Mouse (Mus musculus) MEL (cell line): ENCODE results near the gene Traip. TPM values are rescaled to one million over a fixed set of nuclear protein-coding genes. Genes with fewer than 3 reads are reported as not detected.

Experiments
- DNase-seq: peaks from one replicate; pipeline ENCODE4 v3.0.0; 2011; ENCODE audit warnings: low read depth, low spot score
- H3K27ac ChIP-seq: 2 replicates; pipeline ENCODE4 v1.5.1; 2012; ENCODE audit warnings: low read depth, mild to moderate bottlenecking, control low read depth, low read length, moderate library complexity; ENCODE audit not compliant: control insufficient read depth
- H3K27me3 ChIP-seq, 2 experiments: fragments of 150-350 bp in 1 of 2; sonication (generic) in 1 of 2; 2 replicates each; pipeline ENCODE4 v1.6.1; 2012; ENCODE audit warnings: low read length in 2 of 2, mild to moderate bottlenecking in 2 of 2, improper control_type of control experiment in 1 of 2, moderate library complexity in 1 of 2; ENCODE audit not compliant: insufficient read depth in 2 of 2, control insufficient read depth in 1 of 2
- H3K36me3 ChIP-seq, 2 experiments: 2 replicates each; pipeline ENCODE4 v1.6.1; 2012 to 2014; ENCODE audit warnings: low read length in 2 of 2, improper control_type of control experiment in 1 of 2, inconsistent platforms in 1 of 2, mild to moderate bottlenecking in 1 of 2; ENCODE audit not compliant: insufficient read depth in 2 of 2, control insufficient read depth in 1 of 2
- H3K4me1 ChIP-seq, 2 experiments: fragments of 150-350 bp in 1 of 2; sonication (generic) in 1 of 2; 2 replicates each; pipeline ENCODE4 v1.6.1; 2012; ENCODE audit warnings: low read length in 2 of 2, improper control_type of control experiment in 1 of 2, mild to moderate bottlenecking in 1 of 2; ENCODE audit not compliant: insufficient read depth in 2 of 2, control insufficient read depth in 1 of 2
- H3K4me3 ChIP-seq, 2 experiments: fragments of 150-350 bp in 1 of 2; sonication (generic) in 1 of 2; 2 replicates each; pipeline ENCODE4 v1.5.1; 2012; ENCODE audit warnings: low read depth in 2 of 2, low read length in 2 of 2, mild to moderate bottlenecking in 2 of 2, moderate library complexity in 2 of 2, control low read depth in 1 of 2, improper control_type of control experiment in 1 of 2; ENCODE audit not compliant: control insufficient read depth in 1 of 2, insufficient read depth in 1 of 2
- H3K79me2 ChIP-seq: 2 replicates; pipeline ENCODE4 v1.6.1; 2012; ENCODE audit warnings: mild to moderate bottlenecking, low read length, moderate library complexity; ENCODE audit not compliant: control insufficient read depth, poor library complexity, insufficient read depth
- H3K9ac ChIP-seq: 2 replicates; pipeline ENCODE4 v1.6.1; 2012; ENCODE audit warnings: low read depth, mild to moderate bottlenecking, control low read depth, low read length, moderate library complexity; ENCODE audit not compliant: control insufficient read depth, poor library complexity, severe bottlenecking
- H3K9me3 ChIP-seq: fragments of 150-350 bp; sonication (generic); replicated peaks from 2 replicates; pipeline ENCODE4 v1.6.1; 2012; ENCODE audit warnings: mild to moderate bottlenecking, low read length, improper control_type of control experiment, moderate library complexity; ENCODE audit not compliant: insufficient read depth
- CHD2 ChIP-seq: IDR thresholded peaks from 2 replicates; pipeline ENCODE4 v1.6.1; 2011; ENCODE audit warnings: low read length, improper control_type of control experiment
- CTCF ChIP-seq, 3 experiments: IDR thresholded peaks in 2 of 3; conservative IDR thresholded peaks in 1 of 3; 2 replicates each; pipeline ENCODE4 v1.5.1; 2011 to 2012; ENCODE audit warnings: low read length in 3 of 3, low read depth in 2 of 3, mild to moderate bottlenecking in 2 of 3, improper control_type of control experiment in 1 of 3, inconsistent platforms in 1 of 3, mixed read lengths in 1 of 3, moderate library complexity in 1 of 3; ENCODE audit not compliant: control insufficient read depth in 1 of 3, insufficient read depth in 1 of 3, poor library complexity in 1 of 3, severe bottlenecking in 1 of 3
- POLR2A ChIP-seq, 2 experiments: IDR thresholded peaks; 2 replicates each; pipeline ENCODE4 v1.6.1; 2011 to 2012; ENCODE audit warnings: low read length in 2 of 2, mild to moderate bottlenecking in 2 of 2, control low read depth in 1 of 2, improper control_type of control experiment in 1 of 2, low read depth in 1 of 2, moderate library complexity in 1 of 2; ENCODE audit not compliant: control insufficient read depth in 1 of 2, insufficient read depth in 1 of 2, poor library complexity in 1 of 2
- POLR2AphosphoS2 ChIP-seq: IDR thresholded peaks from 2 replicates; pipeline ENCODE4 v1.6.1; 2011; ENCODE audit warnings: low read length, improper control_type of control experiment
- RAD21 ChIP-seq: IDR thresholded peaks from 2 replicates; pipeline ENCODE4 v1.6.1; 2011; ENCODE audit warnings: mild to moderate bottlenecking, low read depth, low read length, improper control_type of control experiment
- SIN3A ChIP-seq: IDR thresholded peaks from 2 replicates; pipeline ENCODE4 v1.6.1; 2012; ENCODE audit warnings: low read length, improper control_type of control experiment, inconsistent platforms
- SMC3 ChIP-seq: IDR thresholded peaks from 2 replicates; pipeline ENCODE4 v1.6.1; 2011; ENCODE audit warnings: low read depth, low read length, improper control_type of control experiment
- UBTF ChIP-seq: IDR thresholded peaks from 2 replicates; pipeline ENCODE4 v1.6.1; 2012; ENCODE audit warnings: low read depth, mild to moderate bottlenecking, inconsistent platforms, low read length, improper control_type of control experiment, moderate library complexity, borderline replicate concordance; ENCODE audit not compliant: insufficient read depth
- USF1 ChIP-seq: IDR thresholded peaks from 2 replicates; pipeline ENCODE4 v1.6.1; 2014; ENCODE audit warnings: low read depth, mild to moderate bottlenecking, inconsistent platforms, low read length, improper control_type of control experiment, moderate library complexity
- ZC3H11A ChIP-seq: IDR thresholded peaks from 2 replicates; pipeline ENCODE4 v1.6.1; 2012; ENCODE audit warnings: low read depth, mild to moderate bottlenecking, inconsistent platforms, low read length, improper control_type of control experiment
- ZMIZ1 ChIP-seq: IDR thresholded peaks from 2 replicates; pipeline ENCODE4 v1.6.1; 2012; ENCODE audit warnings: low read depth, mild to moderate bottlenecking, inconsistent platforms, low read length, improper control_type of control experiment, moderate library complexity
- polyA plus RNA-seq, 2 experiments: library from polyadenylated mRNA; stranded (reverse) in 1 of 2; unstranded in 1 of 2; fragments of >175 nt in 1 of 2; fragments of >200 nt in 1 of 2; gene quantifications; 2 replicates each; pipeline versions ENCODE4 v1.2.1 to v1.2.4; 2012; ENCODE audit warnings: low replicate concordance in 2 of 2, low read depth in 1 of 2; ENCODE audit not compliant: insufficient read length in 2 of 2, insufficient read depth in 1 of 2, missing spikeins in 1 of 2
- total RNA-seq: library from RNA; depleted of rRNA; stranded (reverse); fragments of 300-350 nt; gene quantifications from 2 replicates; pipeline ENCODE4 v1.2.3, GENCODE M21; 2012

The Traip gene
- total and polyA plus RNA-seq, 3 experiments, result 43.6 to 65.2 TPM; not detected in 1

DNA sequence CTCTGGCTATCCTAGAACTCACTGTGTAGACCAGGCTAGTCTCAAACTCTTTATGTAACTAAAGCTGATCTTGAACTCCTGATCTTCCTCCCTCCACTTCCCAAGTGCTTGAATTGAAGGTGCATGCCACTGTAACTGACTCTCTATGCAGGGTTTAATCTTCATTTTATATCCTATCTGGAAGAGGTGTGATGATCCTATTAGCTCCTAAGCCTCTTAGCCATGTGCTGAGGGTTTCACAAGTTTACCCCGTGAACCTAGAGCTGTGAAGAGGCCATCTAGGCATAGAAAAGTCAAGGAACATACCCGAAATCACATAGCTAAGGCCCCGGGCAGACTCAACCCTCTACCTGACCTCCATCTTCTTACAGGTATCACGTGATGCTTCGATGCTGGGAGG, 30.5 kb upstream of the Traip start:
- no peaks in the 10 kb centered on the region for H3K9me3 ChIP-seq
- peaks cover 14% of the 10 kb centered on the region for H3K79me2 ChIP-seq
- no peak overlapping the region for H3K27ac ChIP-seq
- no peak overlapping the region for H3K9ac ChIP-seq
- H3K27me3 ChIP-seq, result no peaks in the 10 kb centered on the region
- H3K4me1 ChIP-seq, result peaks cover 2 to 15% of the 10 kb centered on the region in 2 experiments; a peak in 3 of 4 replicates
- DNase-seq, result no peak
- peaks cover 6 to 8% of the 10 kb centered on the region in 2 experiments; a peak in 3 of 4 replicates for H3K36me3 ChIP-seq
- TF ChIP-seq USF1, result no peak
- 0 out of 4 replicates have a peak, but pooled peaks of 1 of the 2 experiments have one; percentile 10 for TF ChIP-seq POLR2A (IDR thresholded peaks at IDR 0.05; ENCODE audit: control insufficient read depth in 1 of 2, insufficient read depth in 1 of 2, low read depth in 1 of 2, low read length in 2 of 2, poor library complexity in 1 of 2)
- H3K4me3 ChIP-seq, result no peak overlapping the region

- no peaks in the 10 kb centered on the region for H3K79me2 ChIP-seq
- peak; percentile 64 for DNase-seq
- H3K36me3 ChIP-seq, result peaks cover 4 to 6% of the 10 kb centered on the region in 2 experiments; a peak in 3 of 4 replicates
- no peaks in the 10 kb centered on the region for H3K9me3 ChIP-seq
- H3K4me3 ChIP-seq, result no peak overlapping the region
- no peaks in the 10 kb centered on the region for H3K27me3 ChIP-seq
- TF ChIP-seq POLR2AphosphoS2, result no peak
- peak; percentile 24; the same call in 1 of the 2 replicates for TF ChIP-seq ZC3H11A
- TF ChIP-seq CTCF (IDR thresholded peaks at IDR 0.05 in 2 of 3, conservative IDR thresholded peaks at IDR 0.05 in 1 of 3; ENCODE audit: control insufficient read depth in 1 of 3, insufficient read depth in 1 of 3, low read depth in 2 of 3, low read length in 3 of 3, poor library complexity in 1 of 3, severe bottlenecking in 1 of 3), result peak; percentile 68 to 79 (median 69)
- no peak for TF ChIP-seq ZMIZ1
- peak; percentile 69 for TF ChIP-seq SMC3
- no peak for TF ChIP-seq SIN3A
- no peak for TF ChIP-seq CHD2
- peak; percentile 23 for TF ChIP-seq RAD21
- H3K9ac ChIP-seq, result no peak overlapping the region
- H3K27ac ChIP-seq, result no peak overlapping the region
- H3K4me1 ChIP-seq, result peaks cover 2 to 15% of the 10 kb centered on the region in 2 experiments
These were observed 26.9 kb upstream of the Traip start for GRCm38 (mm10) chr9:107923021-107923420.

- Histone ChIP-seq H3K27ac (no peak overlapping the region), H3K27me3 (no peaks in the 10 kb centered on the region), H3K4me3 (no peak overlapping the region)
These were observed 26.0 kb upstream of the Traip start for GRCm38 (mm10) chr9:107923956-107924355.

More at GRCm38 (mm10) chr9:107923956-107924355, 26.0 kb upstream of the Traip start:
- no peak overlapping the region for H3K9ac ChIP-seq
- DNase-seq, result no peak
- no peaks in the 10 kb centered on the region for H3K9me3 ChIP-seq
- peaks cover 4% of the 10 kb centered on the region in 2 experiments; a peak in 3 of 4 replicates for H3K36me3 ChIP-seq
- no peak for TF ChIP-seq UBTF
- H3K4me1 ChIP-seq, result peaks cover 2 to 18% of the 10 kb centered on the region in 2 experiments
- H3K79me2 ChIP-seq, result no peaks in the 10 kb centered on the region
